Mouse (Mus musculus) embryonic fibroblast, embryonic 13.5 days (primary cell): ENCODE measurements around the gene Hsd17b2.

Experiments
- CTCF ChIP-seq: IDR thresholded peaks from 2 replicates; pipeline ENCODE4 v1.5.1; 2011; ENCODE audit warnings: mild to moderate bottlenecking, control low read depth, low read length, moderate library complexity, borderline replicate concordance; ENCODE audit not compliant: insufficient read depth
- POLR2A ChIP-seq: IDR thresholded peaks from 2 replicates; pipeline ENCODE4 v1.6.1; 2011; ENCODE audit warnings: low read depth, mild to moderate bottlenecking, control low read depth, low read length, moderate library complexity

DNA sequence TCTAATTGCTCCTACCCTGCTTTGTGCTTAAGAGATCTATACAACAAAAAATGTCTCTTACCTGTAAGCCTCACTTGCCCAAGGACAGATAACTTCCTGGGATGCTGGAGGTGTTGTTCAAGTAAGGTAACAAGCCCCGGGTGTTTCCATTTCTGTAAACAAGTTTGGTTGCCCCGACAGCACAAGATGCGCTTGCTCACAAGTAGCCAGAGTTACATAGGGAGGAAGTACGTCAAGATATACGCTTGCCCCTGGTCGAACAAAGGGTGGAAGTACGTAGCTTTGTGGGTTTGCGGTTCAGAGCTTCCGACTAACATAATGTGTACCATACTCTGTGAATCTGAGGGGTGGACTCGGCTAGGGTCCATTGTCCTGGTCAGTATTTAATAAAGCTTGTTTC is 74.4 kb downstream of the Hsd17b2 start:
- no peak for TF ChIP-seq CTCF
- TF ChIP-seq POLR2A, result no peak
